Mouse (Mus musculus): ENCODE results near the gene Trmt10b. TPM values are rescaled to one million over a fixed set of nuclear protein-coding genes. Genes with fewer than 3 reads are reported as not detected.

Gene Trmt10b
- polyA plus RNA-seq (2015; fragmentation: Nextera tagmentation; extraction: Ambion mirVana): 22.4 and 24.0 TPM in 2 replicates

- WGBS: 22% methylated on average over 27 of the region's 27 CpGs
- peak; percentile 91 for ATAC-seq (ENCODE audit: low FRiP score)
- no peaks in the 10 kb centered on the region for H3K27me3 ChIP-seq
- peak within 1 kb of the TSS; percentile 89 for H3K9ac ChIP-seq
- peaks cover 10% of the 10 kb centered on the region for H3K4me1 ChIP-seq (replicated peaks)
- peaks cover 22% of the 10 kb centered on the region for H3K36me3 ChIP-seq
- H3K4me2 ChIP-seq: peak within 1 kb of the TSS; percentile 80
- H3K27ac ChIP-seq: no peak within 1 kb of the TSS; the same call in 1 of the 2 replicates
- peak within 1 kb of the TSS; percentile 84 for H3K4me3 ChIP-seq
- H3K9me3 ChIP-seq: no peaks in the 10 kb centered on the region
Measured at GRCm38 (mm10) chr4:45296662-45297564, at the start of gene Trmt10b. Gene Trmt10b (plus strand): TSS chr4:45297127.

DNA sequence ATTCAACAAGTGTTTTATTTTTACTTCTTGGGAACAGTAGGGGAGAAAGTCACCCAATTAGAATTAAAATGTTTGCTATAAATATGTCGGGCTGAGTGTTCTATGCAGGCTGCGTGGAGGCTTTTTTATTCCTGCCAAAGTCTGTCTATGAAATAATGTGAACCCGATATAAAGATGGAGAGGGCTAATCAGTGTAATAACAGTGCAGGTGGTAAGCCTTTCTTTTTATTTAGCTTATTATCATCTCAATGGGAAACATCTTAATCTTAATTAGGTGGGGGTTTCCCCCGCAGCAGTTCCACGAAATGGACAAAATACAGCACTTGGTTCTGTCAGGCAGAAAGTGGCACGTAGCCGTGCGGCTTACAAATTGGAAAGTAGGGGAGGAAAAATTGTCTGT, 45.7 kb upstream of the Trmt10b start:
- Histone ChIP-seq H3K36me3 (no peaks in the 10 kb centered on the region), H3K27me3 (0 out of 2 replicates have a peak, but pooled peaks cover 11% of the 10 kb centered on the region), H3K4me3 (no peak overlapping the region), H3K9me3 (no peaks in the 10 kb centered on the region), H3K4me2 (no peak overlapping the region), H3K27ac (no peak overlapping the region), H3K9ac (no peak overlapping the region), H3K4me1 (replicated peaks) (peaks cover 30% of the 10 kb centered on the region)
- 54% methylated on average over 8 of the region's 8 CpGs for WGBS
- no peak for ATAC-seq (ENCODE audit: low FRiP score)

GRCm38 (mm10) chr4:45252861-45253262, 44.1 kb upstream of the Trmt10b start:
- peaks cover 16% of the 10 kb centered on the region; the same call in 1 of the 2 replicates for H3K27me3 ChIP-seq
- no peak overlapping the region for H3K4me3 ChIP-seq
- no peak overlapping the region for H3K9ac ChIP-seq
- H3K9me3 ChIP-seq: no peaks in the 10 kb centered on the region
- WGBS: 33% methylated on average over 9 of the region's 9 CpGs
- H3K27ac ChIP-seq: no peak overlapping the region
- no peak for ATAC-seq (ENCODE audit: low FRiP score)
- no peaks in the 10 kb centered on the region for H3K36me3 ChIP-seq
- H3K4me2 ChIP-seq: no peak overlapping the region
- peaks cover 30% of the 10 kb centered on the region for H3K4me1 ChIP-seq (replicated peaks)

GRCm38 (mm10) chr4:45253839-45254601, 42.9 kb upstream of the Trmt10b start:
- Histone ChIP-seq H3K27ac (peak overlapping the region; percentile 44), H3K9ac (no peak overlapping the region), H3K9me3 (no peaks in the 10 kb centered on the region), H3K36me3 (no peaks in the 10 kb centered on the region), H3K4me1 (replicated peaks) (peaks cover 30% of the 10 kb centered on the region), H3K27me3 (peaks cover 16% of the 10 kb centered on the region; the same call in 1 of the 2 replicates), H3K4me3 (no peak overlapping the region), H3K4me2 (no peak overlapping the region)
- ATAC-seq (ENCODE audit: low FRiP score): peak; percentile 69; the same call in 1 of the 2 replicates
- WGBS: 37% methylated on average over 11 of the region's 11 CpGs

DNA sequence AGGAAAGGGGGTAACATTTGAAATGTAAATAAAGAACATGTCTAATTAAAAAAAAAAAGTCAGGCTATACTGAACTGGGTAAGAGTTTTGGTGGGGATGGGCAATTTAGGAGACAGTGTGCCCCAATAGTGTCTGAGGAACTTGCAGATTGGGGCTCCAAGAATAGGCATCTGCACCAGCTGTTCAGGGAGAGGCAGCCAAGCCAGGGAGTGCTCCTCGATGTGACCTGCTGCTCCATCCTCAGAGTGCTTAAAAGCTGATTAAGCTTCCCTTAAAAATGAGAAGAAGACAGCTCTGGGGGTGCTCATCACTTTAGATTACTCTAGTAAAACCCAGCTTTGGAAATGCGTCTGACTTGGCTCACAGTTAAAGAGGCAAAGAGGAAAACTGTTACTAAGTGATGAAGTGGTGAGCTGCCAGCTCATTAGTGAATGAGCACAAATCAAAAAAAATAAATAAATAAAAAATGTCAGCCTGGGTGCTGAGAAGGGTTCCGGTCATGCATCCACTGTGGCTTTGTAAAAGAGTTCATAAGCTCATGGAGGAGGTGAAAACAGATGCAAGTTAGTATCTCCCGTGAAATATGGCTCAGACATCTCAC, 37.6 kb upstream of the Trmt10b start:
- Histone ChIP-seq H3K9me3 (no peaks in the 10 kb centered on the region), H3K27me3 (peaks cover 11% of the 10 kb centered on the region; the same call in 1 of the 2 replicates), H3K36me3 (no peaks in the 10 kb centered on the region), H3K27ac (no peak overlapping the region), H3K4me3 (no peak overlapping the region), H3K4me2 (no peak overlapping the region), H3K9ac (no peak overlapping the region), H3K4me1 (replicated peaks) (peaks cover 6% of the 10 kb centered on the region)
- ATAC-seq (ENCODE audit: low FRiP score): no peak
- 71% methylated on average over 4 of the region's 4 CpGs for WGBS

- no peak overlapping the region for H3K4me3 ChIP-seq
- WGBS: 94% methylated on average over 4 of the region's 4 CpGs
- H3K9ac ChIP-seq: no peak overlapping the region
- H3K4me2 ChIP-seq: no peak overlapping the region
- H3K27ac ChIP-seq: no peak overlapping the region
- H3K9me3 ChIP-seq: no peaks in the 10 kb centered on the region
- ATAC-seq (ENCODE audit: low FRiP score): no peak
- peaks cover 5% of the 10 kb centered on the region; the same call in 1 of the 2 replicates for H3K27me3 ChIP-seq
- H3K4me1 ChIP-seq (replicated peaks): no peaks in the 10 kb centered on the region
- H3K36me3 ChIP-seq: no peaks in the 10 kb centered on the region
Measured at GRCm38 (mm10) chr4:45261551-45261950, 35.4 kb upstream of the Trmt10b start.

DNA sequence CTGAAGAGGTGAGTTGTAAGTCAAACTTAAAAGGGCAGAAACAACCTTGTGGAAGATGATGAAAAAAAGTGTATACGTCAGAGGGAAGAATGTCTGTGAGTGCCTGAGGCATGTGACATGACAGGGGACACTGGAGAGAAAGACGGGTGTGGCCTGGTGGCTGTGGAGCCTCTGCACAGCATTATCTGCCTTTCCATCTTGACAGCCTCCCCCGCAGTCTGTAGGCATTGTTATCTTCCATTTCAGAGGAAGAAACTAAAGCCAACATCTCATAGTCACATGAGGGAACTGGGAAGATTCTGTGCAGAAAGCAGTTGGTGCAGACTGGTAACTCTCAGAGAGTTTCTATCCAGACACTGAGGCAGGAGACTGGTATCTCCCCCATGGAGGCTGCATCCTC, 29.0 kb upstream of the Trmt10b start:
- no peaks in the 10 kb centered on the region for H3K9me3 ChIP-seq
- no peak overlapping the region for H3K27ac ChIP-seq
- no peak overlapping the region for H3K4me2 ChIP-seq
- H3K36me3 ChIP-seq: no peaks in the 10 kb centered on the region
- no peak overlapping the region for H3K4me3 ChIP-seq
- H3K27me3 ChIP-seq: no peaks in the 10 kb centered on the region
- WGBS: 86% methylated on average over 3 of the region's 3 CpGs
- ATAC-seq (ENCODE audit: low FRiP score): no peak
- H3K9ac ChIP-seq: no peak overlapping the region
- H3K4me1 ChIP-seq (replicated peaks): peaks cover 13% of the 10 kb centered on the region

GRCm38 (mm10) chr4:45271041-45271452, 25.9 kb upstream of the Trmt10b start:
- Histone ChIP-seq H3K9me3 (no peaks in the 10 kb centered on the region), H3K27me3 (no peaks in the 10 kb centered on the region), H3K4me1 (replicated peaks) (peaks cover 13% of the 10 kb centered on the region), H3K36me3 (no peaks in the 10 kb centered on the region), H3K27ac (0 out of 2 replicates have a peak overlapping the region, but pooled peaks have one; percentile 13), H3K4me3 (no peak overlapping the region), H3K4me2 (0 out of 2 replicates have a peak overlapping the region, but pooled peaks have one; percentile 17), H3K9ac (0 out of 2 replicates have a peak overlapping the region, but pooled peaks have one; percentile 39)
- 68% methylated on average over 10 of the region's 10 CpGs for WGBS
- peak; percentile 89 for ATAC-seq (ENCODE audit: low FRiP score)

- Histone ChIP-seq H3K27me3 (0 out of 2 replicates have a peak, but pooled peaks cover 3% of the 10 kb centered on the region), H3K27ac (no peak overlapping the region), H3K4me1 (replicated peaks) (peaks cover 10% of the 10 kb centered on the region), H3K9me3 (no peaks in the 10 kb centered on the region), H3K9ac (no peak overlapping the region), H3K36me3 (no peaks in the 10 kb centered on the region), H3K4me3 (no peak overlapping the region), H3K4me2 (no peak overlapping the region)
- ATAC-seq (ENCODE audit: low FRiP score): no peak
- WGBS: 83% methylated on average over 8 of the region's 8 CpGs
Measured at GRCm38 (mm10) chr4:45275770-45276169, 21.2 kb upstream of the Trmt10b start.

DNA sequence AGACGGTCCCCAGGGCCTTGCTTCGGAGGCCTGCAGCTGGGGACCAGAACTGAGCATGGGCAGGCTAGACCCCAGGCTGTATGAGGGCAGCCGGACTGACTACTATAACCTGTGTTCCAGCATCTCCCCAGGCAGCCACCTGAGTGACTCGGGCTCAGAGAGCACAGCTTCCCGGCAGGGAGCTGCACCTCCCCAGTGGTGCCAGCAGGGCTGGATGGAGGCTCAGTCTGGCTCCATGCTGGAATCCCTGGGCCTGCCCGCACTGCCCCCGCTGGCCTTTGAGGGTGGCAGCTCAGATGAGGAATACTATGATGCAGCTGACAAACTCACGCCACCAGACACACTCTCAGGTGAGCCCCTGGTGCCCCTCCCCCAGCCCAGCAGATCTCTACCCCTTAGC, 17.6 kb upstream of the Trmt10b start:
- Histone ChIP-seq H3K4me1 (replicated peaks) (no peaks in the 10 kb centered on the region; the same call in 1 of the 2 replicates), H3K9me3 (no peaks in the 10 kb centered on the region), H3K4me2 (no peak overlapping the region), H3K4me3 (no peak overlapping the region), H3K27me3 (0 out of 2 replicates have a peak, but pooled peaks cover 3% of the 10 kb centered on the region), H3K36me3 (no peaks in the 10 kb centered on the region), H3K9ac (no peak overlapping the region), H3K27ac (no peak overlapping the region)
- no peak for ATAC-seq (ENCODE audit: low FRiP score)
- WGBS: 57% methylated on average over 8 of the region's 8 CpGs

DNA sequence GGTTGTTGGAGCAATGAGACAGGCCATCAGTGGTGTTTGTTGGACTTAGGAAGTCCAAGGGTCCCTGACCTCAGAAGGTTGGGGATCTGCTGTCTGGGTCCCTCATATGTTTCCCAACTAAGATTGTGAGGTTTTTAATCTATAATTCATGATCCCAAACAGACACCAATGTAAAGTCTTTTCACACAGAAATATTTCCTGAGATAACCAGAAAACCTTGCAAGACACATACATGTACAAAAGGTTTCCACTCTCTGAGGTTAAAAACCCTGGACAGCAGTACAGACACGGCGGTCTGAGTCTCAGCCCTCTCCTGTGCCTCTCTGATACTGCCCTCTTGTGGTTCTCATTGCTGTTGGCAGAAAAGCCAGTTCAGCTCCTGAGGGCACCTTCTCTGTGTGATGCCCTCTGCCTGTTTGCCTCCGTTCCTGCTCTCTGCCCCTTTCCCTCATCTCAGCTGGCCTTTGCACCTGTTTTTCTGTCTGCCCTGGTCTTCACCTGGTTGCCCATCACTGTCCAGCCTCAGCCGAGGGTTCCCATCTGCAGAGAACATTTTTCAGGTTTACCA, 16.9 kb upstream of the Trmt10b start:
- Histone ChIP-seq H3K27ac (no peak overlapping the region), H3K4me1 (replicated peaks) (no peaks in the 10 kb centered on the region; the same call in 1 of the 2 replicates), H3K4me3 (no peak overlapping the region), H3K27me3 (0 out of 2 replicates have a peak, but pooled peaks cover 3% of the 10 kb centered on the region), H3K9ac (no peak overlapping the region), H3K9me3 (no peaks in the 10 kb centered on the region), H3K36me3 (no peaks in the 10 kb centered on the region), H3K4me2 (no peak overlapping the region)
- WGBS: 22% methylated on average over 4 of the region's 4 CpGs
- peak; percentile 81; the same call in 1 of the 2 replicates for ATAC-seq (ENCODE audit: low FRiP score)
